Mouse (Mus musculus) G1E (cell line): Measurements from ENCODE around the gene Sprr2k.

Experiments used
- CTCF ChIP-seq: IDR thresholded peaks from 2 replicates; pipeline ENCODE4 v1.5.1; 2012; ENCODE audit warnings: low read depth, low read length, inconsistent platforms, mixed read lengths
- POLR2AphosphoS5 ChIP-seq: IDR thresholded peaks from 2 replicates; pipeline ENCODE4 v1.6.1; 2012; ENCODE audit warnings: low read depth, low read length, inconsistent platforms; ENCODE audit not compliant: insufficient replicate concordance

DNA sequence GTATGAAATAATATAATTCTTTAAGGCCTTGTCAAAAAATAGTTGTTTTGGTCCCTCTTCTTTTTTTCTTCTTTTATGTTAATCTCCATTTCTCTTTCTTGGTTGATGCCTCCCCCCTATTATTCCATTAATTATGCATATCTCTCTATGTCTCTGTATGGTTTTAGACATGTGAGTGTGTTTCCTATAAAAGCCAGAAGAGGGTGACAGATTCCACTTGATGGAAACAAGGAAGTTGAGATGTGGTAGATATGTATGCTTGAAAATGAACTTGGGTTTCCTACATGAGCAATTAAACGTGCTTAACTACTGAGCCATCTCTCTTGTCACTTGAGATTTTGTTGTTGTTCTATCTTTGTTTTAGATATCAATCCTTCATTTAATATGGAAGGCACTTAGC lies 38.1 kb upstream of the Sprr2k start:
- TF ChIP-seq CTCF (no peak), POLR2AphosphoS5 (no peak)
